Mouse (Mus musculus) ES-CJ7 (cell line): ENCODE results near the gene Rilpl1.

Experiments used
- DNase-seq: peaks from one replicate; pipeline ENCODE4 v3.0.0; 2011; ENCODE audit warnings: low read depth, low spot score

Rilpl1 gene

DNA sequence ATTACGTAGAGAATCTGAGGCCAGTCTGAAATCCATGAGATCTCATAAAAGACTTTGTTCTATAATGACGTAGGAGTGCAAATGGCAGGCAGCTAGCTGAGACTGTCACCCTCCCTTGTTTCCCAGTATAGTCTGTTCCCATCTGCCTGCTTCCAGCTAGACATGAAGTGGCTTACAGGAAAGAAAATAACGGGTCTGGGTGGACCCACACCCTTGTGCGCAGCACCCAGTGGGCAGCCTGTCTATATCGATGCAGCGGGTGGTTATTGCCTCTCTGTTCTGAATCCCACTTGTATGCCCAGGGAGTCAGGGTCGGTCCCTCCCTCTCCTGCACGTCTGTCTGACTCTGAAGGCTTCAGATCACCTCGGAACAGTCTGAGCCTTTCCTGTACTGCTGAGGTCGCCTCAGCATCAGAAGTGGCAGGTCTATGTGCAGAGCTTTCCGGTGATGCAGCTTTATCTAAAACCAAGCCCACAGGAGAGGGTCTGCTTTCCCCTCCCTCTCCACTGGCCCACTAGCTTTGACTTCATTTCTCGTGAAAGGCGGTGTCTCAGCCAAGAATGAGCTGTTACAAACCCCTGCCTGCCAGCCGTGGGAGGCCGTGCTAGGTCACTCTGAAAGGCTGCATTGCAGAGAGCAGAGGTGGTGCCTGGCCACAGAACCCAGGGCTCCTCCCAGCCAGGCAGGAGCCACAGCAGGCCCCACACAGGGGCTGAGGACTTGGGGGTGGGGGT, 78.5 kb downstream of the Rilpl1 start:
- DNase-seq: no peak

DNA sequence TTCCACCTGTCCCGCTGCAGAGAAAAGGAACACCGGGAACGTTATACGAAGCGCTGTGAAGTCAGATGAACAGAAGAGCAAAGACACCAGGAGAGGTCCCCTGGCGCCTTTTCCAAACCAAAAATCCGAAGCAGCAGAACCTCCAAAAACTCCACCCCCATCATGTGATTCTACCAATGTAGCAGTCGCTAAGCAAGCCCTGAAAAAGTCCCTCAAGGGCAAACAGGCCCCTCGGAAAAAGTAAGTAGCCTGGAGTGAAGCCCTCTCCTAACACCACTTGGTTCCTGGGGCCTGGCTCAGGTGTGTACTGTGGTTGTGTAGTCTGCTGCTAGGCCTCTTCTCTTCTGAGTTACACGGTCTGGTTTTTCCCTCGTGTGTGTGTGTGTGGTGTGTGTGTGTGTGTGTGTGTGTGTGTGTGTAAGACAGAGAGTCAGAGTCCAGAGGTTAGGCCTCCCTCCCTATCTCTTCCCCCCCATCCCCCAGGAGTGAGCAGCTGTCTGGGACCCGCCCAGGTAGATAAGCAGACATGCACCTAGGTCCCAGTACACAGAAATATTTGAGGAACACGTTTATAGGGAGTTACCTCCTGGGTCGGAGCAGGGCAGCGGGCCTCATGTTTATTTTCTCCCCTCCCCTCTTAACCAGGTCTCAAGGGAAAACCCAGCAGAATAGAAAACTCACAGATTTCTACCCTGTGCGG, 80.4 kb downstream of the Rilpl1 start:
- DNase-seq: no peak

GRCm38 (mm10) chr5:124450051-124450450, 81.1 kb downstream of the Rilpl1 start:
- no peak for DNase-seq

GRCm38 (mm10) chr5:124449494-124449893, 81.7 kb downstream of the Rilpl1 start:
- DNase-seq: no peak

- DNase-seq: peak; percentile 91
Observed at GRCm38 (mm10) chr5:124446301-124446881, 84.8 kb downstream of the Rilpl1 start.

GRCm38 (mm10) chr5:124445621-124446293, 85.4 kb downstream of the Rilpl1 start:
- no peak for DNase-seq

GRCm38 (mm10) chr5:124444661-124445561, 86.3 kb downstream of the Rilpl1 start:
- DNase-seq: peak; percentile 59

DNA sequence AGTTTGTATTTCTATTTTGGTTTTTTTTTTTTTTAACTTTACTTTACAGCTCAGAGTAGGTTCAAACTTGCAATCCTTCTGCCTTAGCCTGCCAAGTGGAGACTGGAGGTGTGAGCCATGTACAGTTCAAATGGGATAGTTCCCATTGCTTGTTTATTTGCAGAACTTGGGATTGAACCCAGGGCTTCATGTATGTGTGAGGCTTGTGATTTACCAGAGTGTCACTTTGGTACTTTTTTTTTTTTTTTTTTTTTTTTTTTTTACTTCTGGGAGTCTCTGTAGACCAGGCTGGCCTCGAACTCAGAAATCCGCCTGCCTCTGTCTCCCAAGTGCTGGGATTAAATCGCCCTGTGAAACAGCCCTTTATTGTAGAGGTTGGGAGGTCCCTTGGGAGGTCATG, 87.0 kb downstream of the Rilpl1 start:
- DNase-seq: no peak
